Mouse (Mus musculus): Measurements from ENCODE around the gene Irgm1.
"Not testable (repeated sequence)": the region's sequence is repeated elsewhere in the genome, so short reads cannot be mapped to it uniquely, and the experiment has no call there.

Gene Irgm1

DNA sequence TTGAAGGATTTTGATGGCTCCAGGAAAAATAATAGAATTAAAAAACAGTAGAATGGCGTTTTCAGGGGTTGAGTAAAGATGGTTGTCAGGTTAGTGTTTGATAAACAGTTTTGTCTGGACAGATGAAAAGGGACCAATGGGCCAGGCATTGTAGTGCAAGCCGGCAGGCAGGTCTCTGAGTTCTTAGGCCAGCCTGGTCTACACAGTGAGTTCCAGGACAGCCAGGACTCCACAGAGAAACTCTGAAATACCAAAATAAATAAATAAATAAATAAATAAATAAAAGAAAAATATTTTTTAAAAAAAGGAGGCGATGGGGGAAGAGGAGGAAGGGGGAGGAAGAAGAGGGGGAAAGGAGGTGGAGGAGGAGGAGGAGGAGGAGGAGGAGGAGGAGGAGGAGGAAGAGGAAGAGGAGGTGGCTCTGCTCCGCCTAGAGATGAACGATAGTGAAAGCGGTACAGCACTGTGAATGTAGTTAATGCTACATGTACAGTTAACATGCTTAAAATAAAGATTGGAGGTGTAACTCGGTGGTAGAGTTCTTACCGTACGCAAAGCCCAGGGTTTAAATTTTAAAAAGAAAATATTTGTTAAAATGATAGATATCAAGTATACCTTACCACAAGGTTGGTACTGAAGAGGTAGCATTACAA is 38.3 kb downstream of the Irgm1 start:
- DNase-seq (ENCODE audit: low spot score in 2 of 2) = no peak

DNA sequence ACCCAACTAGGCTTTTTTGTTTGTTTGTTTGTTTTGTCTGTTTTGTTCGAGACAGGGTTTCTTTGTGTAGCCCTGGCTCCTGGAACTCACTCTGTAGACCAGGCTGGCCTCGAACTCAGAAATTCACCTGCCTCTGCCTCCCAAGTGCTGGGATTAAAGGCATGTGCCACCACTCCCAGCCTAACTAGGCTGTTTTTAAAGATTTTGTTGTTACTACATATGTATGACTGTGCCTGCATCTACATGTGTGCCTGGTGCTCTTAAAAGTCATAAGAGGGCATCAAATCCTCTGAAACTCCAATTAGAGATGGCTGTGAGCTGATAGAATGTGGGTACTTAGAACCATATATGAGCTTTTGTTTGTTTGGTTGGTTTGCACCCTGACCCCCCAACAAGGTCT is 40.2 kb downstream of the Irgm1 start:
- DNase-seq (ENCODE audit: low spot score in 2 of 2) = no peak

DNA sequence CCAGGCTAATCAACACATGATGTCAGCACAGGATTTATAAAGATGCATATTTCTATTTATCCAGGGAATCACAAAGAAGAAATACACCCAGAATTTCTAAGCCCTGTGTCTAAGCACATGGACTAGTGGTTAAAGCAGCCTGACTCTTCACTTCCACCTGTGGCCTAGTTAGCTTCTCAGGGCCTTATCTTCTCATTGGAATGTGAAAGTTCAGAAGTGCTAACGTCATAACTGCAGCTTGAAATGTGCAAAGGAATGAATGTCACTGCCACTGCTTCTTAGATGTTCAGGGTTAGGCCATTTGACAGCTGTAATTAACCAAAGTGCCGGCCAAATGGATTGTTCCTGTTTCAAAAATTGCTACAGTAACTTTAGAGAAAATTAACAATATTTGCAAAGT is 41.2 kb downstream of the Irgm1 start:
- no peak for DNase-seq (ENCODE audit: low spot score in 2 of 2)

DNA sequence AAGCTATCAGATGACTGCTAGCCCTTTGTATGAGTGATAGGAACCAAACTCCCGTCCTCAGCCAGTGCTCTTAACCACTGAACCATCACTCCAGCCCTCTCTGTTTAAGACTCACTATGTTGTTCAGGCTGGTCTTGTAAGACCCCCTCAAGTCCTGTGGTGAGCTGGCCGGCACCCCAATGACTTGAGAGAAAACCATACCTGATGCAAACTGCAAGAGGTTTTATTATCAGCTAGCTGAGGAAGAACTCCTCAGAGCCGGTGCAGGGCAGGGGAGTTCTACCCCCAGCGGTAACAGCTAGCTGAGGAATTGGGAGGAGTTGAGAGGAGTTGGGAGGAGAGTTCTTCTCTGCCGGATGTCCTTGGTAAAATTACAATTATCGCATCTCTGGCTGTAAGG is 43.6 kb downstream of the Irgm1 start:
- DNase-seq (ENCODE audit: low spot score in 2 of 2) = no peak

DNA sequence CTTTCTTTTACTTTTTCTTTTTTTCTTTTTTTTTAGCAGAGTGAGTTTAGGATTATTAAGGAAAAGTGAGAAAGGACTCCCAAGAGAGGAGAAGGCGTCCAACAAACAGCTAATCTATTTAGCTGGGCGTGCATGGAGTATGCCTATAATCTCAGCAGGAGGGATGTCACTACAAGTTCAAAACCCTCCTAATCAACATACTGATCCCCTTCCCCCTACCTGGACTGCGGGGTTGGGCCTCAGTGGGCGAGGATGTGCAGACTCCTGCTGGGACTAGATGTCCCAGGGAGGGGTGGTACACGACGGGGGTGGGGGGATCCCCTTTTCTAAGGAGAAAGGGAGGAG is 44.8 kb downstream of the Irgm1 start:
- DNase-seq (ENCODE audit: low spot score in 2 of 2) = no peak

DNA sequence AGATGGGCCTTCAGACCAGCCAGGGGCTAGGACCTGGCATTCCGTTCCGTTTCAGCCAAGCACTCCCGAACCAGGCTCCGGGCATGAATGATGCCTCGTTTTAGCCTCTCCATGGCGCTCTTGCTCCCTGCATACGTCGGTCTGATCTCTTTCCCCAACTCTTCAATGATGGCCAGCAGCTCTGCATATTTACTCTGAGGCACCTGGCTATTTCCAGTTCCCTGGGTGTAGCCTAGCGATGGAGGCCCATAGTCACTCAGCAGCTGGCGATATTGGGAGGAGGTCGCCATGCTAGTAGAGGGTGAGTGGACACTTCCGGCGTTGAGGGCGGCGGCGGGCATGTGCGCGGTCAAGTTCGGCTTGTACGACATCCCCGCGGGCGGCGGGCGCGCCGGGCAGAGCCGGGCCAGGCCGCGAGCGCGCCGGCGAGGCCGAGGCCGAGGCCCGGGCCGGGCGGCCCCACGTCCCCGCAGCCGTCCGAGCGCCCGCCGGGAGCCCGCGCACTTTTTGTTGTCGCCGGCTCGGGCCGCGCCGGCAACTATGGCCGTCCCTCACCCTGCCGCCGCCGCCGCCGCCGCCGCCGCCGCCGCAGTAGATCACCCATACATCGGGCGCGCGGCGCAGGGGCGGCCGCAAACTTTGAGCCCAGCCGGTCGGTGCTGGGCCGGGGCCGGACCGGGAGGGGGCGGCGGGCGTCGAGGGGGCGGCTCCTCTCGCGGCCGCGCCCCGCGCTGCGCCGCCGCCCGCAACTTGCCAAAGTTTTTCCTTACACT is 45.3 kb downstream of the Irgm1 start, which contains the start of the genes Trim7 and Gm12184:
Trim7 (plus strand) TSS at position 162 of the 773 bp plus-strand sequence.
Gm12184 (minus strand) TSS at position 677 of the 773 bp plus-strand sequence.
- DNase-seq (ENCODE audit: low spot score in 2 of 2) = not testable (repeated sequence)

DNA sequence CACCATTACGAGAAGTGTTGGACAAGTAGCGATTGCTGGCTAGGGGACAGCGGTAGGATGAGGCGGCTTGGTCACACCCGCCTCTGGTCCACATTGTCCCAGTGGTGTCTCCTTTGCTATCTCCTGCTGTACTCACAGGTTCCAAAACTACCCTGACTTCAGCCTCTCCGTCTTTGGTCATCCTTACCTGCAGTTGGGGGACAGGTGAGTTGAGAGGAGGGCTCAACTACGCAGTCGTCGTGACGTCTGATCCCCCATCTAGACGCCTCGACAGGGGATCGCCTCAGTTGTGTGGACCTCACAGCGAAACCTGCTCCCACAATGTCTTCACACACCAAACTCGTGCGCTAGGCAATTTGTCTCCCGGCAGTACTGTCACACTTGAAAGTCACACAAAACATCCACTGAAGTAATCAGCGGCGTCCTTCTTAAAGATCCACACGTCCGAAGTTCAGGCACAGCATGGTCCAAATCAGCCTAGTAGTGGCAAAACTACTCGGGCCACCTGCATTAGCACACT is 47.1 kb downstream of the Irgm1 start:
- no peak for DNase-seq (ENCODE audit: low spot score in 2 of 2)

DNA sequence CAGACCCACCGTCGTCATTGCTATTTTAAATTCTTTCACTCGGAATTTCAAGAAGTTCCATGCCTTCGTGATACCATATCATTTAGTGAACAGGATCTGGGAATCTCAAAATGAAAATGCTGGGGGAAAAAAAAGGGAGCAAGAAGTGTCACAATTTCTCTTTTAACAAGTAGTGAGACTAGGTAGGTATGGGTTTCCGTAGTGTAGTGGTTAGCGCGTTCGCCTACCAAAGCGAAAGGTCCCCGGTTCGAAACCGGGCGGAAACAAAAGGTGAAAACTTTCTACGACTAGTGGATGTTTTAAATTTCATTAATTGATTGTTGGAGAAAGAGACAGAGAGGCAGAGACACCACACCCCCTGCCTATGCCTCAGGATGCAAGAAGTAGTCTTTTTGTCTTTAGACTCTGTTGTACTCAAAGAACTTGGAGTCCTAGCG is 47.9 kb downstream of the Irgm1 start:
- peak in 1 of 2 experiments; percentile 59 for DNase-seq (ENCODE audit: low spot score in 2 of 2)

DNA sequence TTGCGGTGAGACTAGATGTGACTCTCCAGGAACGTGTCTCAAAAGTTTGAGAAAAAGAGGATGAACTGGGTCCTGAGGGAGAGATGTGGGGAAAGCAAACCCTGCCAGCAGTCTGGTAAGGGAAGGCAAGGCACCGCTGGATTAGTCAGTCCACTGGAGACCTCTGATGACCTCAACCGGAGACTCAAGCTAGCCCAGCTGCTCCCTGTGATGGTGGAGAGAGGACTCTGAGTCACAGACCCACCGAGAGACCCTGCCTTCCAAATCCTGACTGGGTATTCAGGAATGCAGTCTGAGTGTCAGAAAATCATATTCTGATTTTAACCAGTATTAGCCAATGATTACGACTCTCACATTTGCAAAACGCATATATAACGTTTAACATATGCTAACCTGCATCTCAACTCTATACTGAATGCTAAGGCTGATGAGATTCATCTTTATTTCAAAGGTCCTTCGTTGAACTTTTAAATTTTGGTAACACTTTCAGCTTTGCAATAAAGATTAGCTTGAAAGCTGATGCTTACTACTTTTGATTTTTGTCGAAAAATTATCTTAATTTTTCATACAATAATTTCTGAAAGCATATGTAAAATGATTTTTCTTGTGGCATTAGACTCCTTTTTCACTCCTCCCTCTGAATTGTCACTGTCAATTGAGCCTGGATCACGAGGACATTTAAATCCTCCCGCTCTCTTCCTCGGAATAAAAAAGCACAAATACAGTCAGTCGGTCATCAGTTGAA is 48.5 kb downstream of the Irgm1 start:
- no peak for DNase-seq (ENCODE audit: low spot score in 2 of 2)

DNA sequence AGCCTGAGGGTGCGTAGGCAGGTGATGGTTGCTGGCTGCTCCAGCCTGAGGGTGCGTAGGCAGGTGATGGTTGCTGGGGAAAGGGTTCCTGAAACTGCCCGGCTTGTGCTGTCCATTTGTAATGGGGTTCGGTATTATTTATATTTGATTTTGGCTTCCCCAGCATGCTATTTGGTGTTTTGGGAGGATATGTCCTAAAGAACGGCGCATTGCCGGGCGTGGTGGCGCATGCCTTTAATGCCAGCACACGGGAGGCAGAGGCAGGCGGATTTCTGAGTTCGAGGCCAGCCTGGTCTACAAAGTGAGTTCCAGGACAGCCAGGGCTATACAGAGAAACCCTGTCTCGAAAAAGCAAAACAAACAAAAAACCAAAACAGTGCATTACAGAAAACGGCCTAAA is 50.2 kb downstream of the Irgm1 start:
- not testable (repeated sequence) for DNase-seq (ENCODE audit: low spot score in 2 of 2)

DNA sequence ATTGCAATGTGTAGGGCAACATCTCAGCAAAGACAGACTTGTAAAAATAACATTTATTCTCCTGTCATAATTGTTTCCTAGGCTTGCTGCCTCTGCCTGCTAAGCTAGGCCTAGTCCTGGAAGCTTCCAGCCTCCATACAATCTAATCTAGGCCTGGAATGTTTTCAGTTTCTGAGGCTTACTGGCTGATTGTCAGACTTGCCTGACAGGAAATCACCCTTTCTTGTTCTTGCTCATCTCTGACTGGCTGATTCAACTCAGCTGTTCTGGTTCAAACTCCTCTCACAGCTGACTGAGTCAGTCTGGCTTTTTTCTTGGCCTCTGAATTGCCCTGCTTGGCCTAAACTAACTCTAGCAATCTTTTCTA is 51.2 kb downstream of the Irgm1 start:
- DNase-seq (ENCODE audit: low spot score in 2 of 2) = no peak

DNA sequence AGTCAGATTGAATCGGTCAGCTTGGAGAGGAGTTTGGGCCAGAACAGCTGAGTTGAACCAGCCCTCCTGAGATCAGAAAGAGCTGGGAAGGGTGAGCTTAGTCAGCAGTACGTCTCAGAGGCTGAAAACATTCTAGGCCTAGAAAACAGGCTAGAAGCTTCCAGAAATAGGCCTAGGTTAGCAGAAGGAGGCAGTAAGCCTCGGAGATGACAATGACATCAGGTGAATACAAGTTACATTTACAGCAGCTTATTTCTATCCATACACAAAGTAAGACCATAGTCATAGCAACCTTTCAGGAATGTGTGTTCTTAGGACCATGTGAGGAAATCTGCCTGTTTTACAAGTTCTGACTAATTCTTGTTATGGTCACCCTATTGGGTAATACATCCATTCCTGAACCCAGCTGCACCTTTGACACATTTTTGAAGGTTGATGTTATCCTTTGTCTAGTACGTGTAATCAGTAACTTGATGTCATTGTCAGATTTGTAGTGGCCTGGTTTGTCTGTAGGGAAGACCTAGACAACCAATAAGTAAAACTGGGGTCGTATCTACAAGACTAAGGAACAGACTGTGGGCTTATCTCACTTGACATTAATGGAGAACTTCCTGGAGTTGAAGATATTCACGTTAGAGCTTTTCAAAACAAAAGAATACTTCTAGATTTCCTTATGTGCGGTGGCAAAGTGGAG is 51.7 kb downstream of the Irgm1 start:
- DNase-seq (ENCODE audit: low spot score in 2 of 2) = no peak

DNA sequence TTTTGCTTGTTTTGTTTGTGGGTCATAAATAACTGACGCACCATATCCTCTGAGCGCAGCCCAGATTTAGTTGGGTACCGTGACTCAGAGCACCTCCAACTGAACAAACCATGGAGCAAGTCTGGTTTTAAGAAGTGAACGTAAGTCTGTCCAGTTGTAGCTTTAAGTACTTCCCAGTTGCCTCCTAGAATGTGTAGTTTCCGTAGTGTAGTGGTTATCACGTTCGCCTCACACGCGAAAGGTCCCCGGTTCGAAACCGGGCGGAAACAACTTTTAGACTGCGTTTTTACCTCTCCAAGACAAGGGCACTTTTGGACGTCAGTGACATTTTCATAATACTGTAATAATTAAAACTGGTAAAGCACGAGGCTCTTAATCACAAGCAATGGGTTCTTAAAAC is 53.1 kb downstream of the Irgm1 start:
- peak; percentile 68 to 95 for DNase-seq (ENCODE audit: low spot score in 2 of 2)

DNA sequence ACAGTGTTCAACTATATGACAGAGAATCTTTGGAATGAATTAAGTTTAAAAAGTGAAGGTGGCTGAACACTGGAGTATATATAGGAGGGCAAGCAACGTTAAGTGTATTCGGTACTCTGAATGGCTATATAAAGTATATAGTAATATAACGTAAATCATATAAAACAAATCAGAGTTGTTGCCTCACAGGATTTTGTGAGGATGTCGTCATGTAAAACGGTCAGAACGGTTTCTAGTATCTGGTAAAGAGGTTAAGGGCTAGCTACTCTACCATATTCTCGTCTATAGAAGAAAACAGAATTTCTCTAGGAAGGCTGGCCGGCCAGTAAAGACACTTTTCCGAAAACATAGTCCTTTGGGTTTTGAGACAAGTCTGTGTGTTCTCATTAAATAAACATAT is 53.7 kb downstream of the Irgm1 start:
- DNase-seq (ENCODE audit: low spot score in 2 of 2) = no peak

DNA sequence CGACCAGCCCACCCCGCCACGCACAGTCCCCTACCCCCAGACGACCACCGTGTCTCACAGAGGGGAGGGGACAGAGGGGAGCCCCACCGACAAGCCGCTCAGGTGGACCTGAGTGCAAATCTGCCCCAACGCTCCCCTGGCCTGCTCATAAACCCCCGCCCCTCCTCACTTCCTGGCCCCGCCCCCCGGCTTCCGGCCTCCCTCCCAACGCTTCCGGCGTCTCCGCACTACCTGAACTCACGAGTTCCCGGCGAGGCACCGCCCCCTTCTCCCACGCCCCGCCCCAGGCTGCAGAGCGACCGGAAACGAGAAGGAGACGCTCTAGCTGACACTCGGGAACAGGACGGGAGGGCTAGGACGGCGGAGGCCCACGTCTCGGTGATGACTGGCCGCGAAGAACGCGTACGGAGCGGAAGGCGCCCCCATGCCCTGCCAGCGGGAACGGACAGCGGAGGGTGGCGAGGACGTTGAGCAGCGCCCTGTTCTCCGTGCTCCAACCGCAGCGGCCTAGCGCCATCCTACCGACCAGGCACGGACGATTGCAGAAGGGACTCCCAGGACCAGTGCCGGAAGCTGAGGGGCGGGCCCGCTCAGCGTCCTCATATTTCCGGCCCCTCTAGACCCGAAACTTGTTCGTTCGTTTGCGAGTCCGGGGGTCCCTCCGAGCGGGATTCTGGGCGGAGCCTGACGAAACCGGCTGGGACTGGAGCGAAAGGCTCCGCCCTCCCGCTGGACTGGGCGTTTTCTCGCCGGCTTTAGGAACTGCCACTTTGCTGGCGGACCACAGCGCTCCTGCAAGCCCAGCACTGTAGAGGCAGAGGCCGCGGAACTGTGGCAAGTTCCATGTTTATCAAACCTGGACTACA is 54.5 kb downstream of the Irgm1 start, which contains the start of gene Trim41:
Trim41 (minus strand) TSS at position 554 of the 866 bp plus-strand sequence.
- DNase-seq (ENCODE audit: low spot score in 2 of 2) = peak; percentile 95 to 98

DNA sequence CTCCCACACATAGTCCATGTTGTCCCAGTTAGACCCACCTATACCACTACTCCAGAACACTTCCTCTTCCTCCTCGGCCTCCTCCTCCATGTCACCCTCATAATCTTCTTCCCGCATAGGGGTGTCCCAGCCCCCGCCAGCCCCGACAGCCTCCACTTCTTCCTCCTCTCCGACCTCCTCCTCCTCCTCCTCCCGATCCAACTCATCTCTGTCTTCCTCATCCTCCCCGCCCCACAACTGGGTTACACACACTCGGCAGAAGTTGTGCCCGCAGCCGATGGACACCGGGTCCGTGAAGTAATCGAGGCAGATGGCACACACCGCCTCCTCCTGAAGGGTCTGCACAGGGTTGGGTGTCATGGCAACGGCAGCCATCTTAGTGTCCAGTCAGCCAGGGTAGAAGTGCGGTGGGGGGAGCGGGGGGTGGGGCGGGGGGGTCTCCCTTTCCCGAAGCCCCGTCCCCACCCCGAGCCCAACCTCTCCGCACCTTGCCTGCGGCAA is 55.2 kb downstream of the Irgm1 start:
- peak; percentile 48 to 55 for DNase-seq (ENCODE audit: low spot score in 2 of 2)

DNA sequence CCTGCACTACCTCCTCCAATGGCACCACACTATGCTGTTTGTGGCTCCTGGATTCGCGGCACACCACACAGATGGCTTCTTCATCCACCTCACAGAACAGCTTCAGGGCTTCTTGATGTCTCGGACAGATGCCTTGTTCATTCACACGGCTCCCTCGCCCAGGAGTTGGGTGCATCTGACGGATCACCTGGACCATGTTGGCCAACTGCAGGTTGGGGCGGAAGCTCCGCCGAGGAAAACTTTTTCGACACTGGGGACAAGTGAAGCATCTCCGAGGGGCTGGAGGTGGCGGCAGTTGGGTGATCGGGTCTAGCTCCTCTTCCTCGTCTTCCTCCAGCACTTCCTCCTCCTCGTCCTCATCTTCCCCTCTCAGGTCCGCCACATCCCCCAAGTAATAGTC is 55.6 kb downstream of the Irgm1 start:
- no peak for DNase-seq (ENCODE audit: low spot score in 2 of 2)

DNA sequence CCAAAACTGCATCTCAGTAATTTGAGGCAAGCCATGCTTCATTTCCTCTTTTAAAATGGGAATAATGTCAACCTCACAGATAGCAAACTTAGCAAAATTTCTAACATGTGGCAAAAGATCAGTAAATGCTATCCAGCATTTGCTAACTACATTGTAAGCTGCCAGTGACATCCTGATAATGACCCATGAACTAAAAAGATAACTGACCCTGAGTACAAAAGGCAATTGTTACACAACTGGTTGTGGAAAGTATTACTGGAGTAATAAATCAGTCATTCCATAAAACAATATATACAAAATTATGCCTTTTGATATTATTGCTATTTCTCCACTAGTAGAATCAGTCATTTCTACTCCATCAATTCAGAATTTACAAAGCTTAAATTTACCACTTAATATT is 57.7 kb downstream of the Irgm1 start:
- DNase-seq (ENCODE audit: low spot score in 2 of 2) = no peak
